Mouse (Mus musculus): ENCODE measurements around the gene Map3k3. TPM values are rescaled to one million over a fixed set of nuclear protein-coding genes. Genes with fewer than 3 reads are reported as not detected.
"Not testable (repeated sequence)": the region's sequence is repeated elsewhere in the genome, so short reads cannot be mapped to it uniquely, and the experiment has no call there.

The Map3k3 gene
- polyA plus RNA-seq, 1 experiment from 2014 or later: 20.7 TPM

GRCm38 (mm10) chr11:106194891-106195290, 110.5 kb downstream of the Map3k3 start:
- Histone ChIP-seq H3K4me3 (ENCODE audit: low read depth, low read length) (no peak overlapping the region), H3K4me1 (ENCODE audit: control insufficient read depth, insufficient read depth, low read length) (peaks cover 3% of the 10 kb centered on the region; the same call in 1 of the 2 replicates), H3K27ac (ENCODE audit: low read length) (no peak overlapping the region), H3K4me2 (replicated peaks; ENCODE audit: low read depth, low read length) (no peak overlapping the region), H3K36me3 (ENCODE audit: control insufficient read depth, insufficient read depth, low read length) (peaks cover 15% of the 10 kb centered on the region), H3K9me3 (ENCODE audit: control insufficient read depth, low read depth, low read length) (no peaks in the 10 kb centered on the region), H3K9ac (replicated peaks; ENCODE audit: low read depth, low read length) (no peak overlapping the region), H3K27me3 (ENCODE audit: control insufficient read depth, insufficient read depth, low read length) (no peaks in the 10 kb centered on the region)
- WGBS: 94% methylated on average over 7 of the region's 7 CpGs
- no peak for ATAC-seq (ENCODE audit: insufficient number of reproducible peaks, insufficient read depth, low FRiP score, low read depth)

- Histone ChIP-seq H3K4me1 (ENCODE audit: control insufficient read depth, insufficient read depth, low read length) (peaks cover 3% of the 10 kb centered on the region; the same call in 1 of the 2 replicates), H3K4me2 (replicated peaks; ENCODE audit: low read depth, low read length) (no peak overlapping the region), H3K9me3 (ENCODE audit: control insufficient read depth, low read depth, low read length) (no peaks in the 10 kb centered on the region), H3K9ac (replicated peaks; ENCODE audit: low read depth, low read length) (no peak overlapping the region), H3K4me3 (ENCODE audit: low read depth, low read length) (no peak overlapping the region), H3K27me3 (ENCODE audit: control insufficient read depth, insufficient read depth, low read length) (no peaks in the 10 kb centered on the region), H3K27ac (ENCODE audit: low read length) (no peak overlapping the region), H3K36me3 (ENCODE audit: control insufficient read depth, insufficient read depth, low read length) (peaks cover 15% of the 10 kb centered on the region)
- ATAC-seq (ENCODE audit: insufficient number of reproducible peaks, insufficient read depth, low FRiP score, low read depth): no peak
Observed at GRCm38 (mm10) chr11:106195341-106195740, 110.9 kb downstream of the Map3k3 start.

- WGBS: 74% methylated on average over 4 of the region's 4 CpGs
- H3K4me3 ChIP-seq (ENCODE audit: low read depth, low read length): no peak overlapping the region
- H3K27me3 ChIP-seq (ENCODE audit: control insufficient read depth, insufficient read depth, low read length): no peaks in the 10 kb centered on the region
- H3K36me3 ChIP-seq (ENCODE audit: control insufficient read depth, insufficient read depth, low read length): peaks cover 40% of the 10 kb centered on the region
- no peak overlapping the region for H3K27ac ChIP-seq (ENCODE audit: low read length)
- H3K4me1 ChIP-seq (ENCODE audit: control insufficient read depth, insufficient read depth, low read length): peaks cover 3% of the 10 kb centered on the region; the same call in 1 of the 2 replicates
- H3K4me2 ChIP-seq (replicated peaks; ENCODE audit: low read depth, low read length): no peak overlapping the region
- ATAC-seq (ENCODE audit: insufficient number of reproducible peaks, insufficient read depth, low FRiP score, low read depth): no peak
- H3K9me3 ChIP-seq (ENCODE audit: control insufficient read depth, low read depth, low read length): no peaks in the 10 kb centered on the region
- H3K9ac ChIP-seq (replicated peaks; ENCODE audit: low read depth, low read length): no peak overlapping the region
Observed at GRCm38 (mm10) chr11:106198277-106198676, 113.9 kb downstream of the Map3k3 start.

GRCm38 (mm10) chr11:106199997-106200396, 115.6 kb downstream of the Map3k3 start:
- WGBS: 91% methylated on average over 7 of the region's 7 CpGs
- not testable (repeated sequence) for H3K4me1 ChIP-seq (ENCODE audit: control insufficient read depth, insufficient read depth, low read length); H3K27me3 ChIP-seq (ENCODE audit: control insufficient read depth, insufficient read depth, low read length); H3K4me2 ChIP-seq (replicated peaks; ENCODE audit: low read depth, low read length); H3K9ac ChIP-seq (replicated peaks; ENCODE audit: low read depth, low read length); H3K4me3 ChIP-seq (ENCODE audit: low read depth, low read length); H3K9me3 ChIP-seq (ENCODE audit: control insufficient read depth, low read depth, low read length); H3K27ac ChIP-seq (ENCODE audit: low read length); ATAC-seq (ENCODE audit: insufficient number of reproducible peaks, insufficient read depth, low FRiP score, low read depth)
- peaks cover 54% of the 10 kb centered on the region for H3K36me3 ChIP-seq (ENCODE audit: control insufficient read depth, insufficient read depth, low read length)

- Histone ChIP-seq H3K9me3 (ENCODE audit: control insufficient read depth, low read depth, low read length) (no peaks in the 10 kb centered on the region), H3K9ac (replicated peaks; ENCODE audit: low read depth, low read length) (no peak overlapping the region)
Observed at GRCm38 (mm10) chr11:106200756-106201155, 116.3 kb downstream of the Map3k3 start.

GRCm38 (mm10) chr11:106201337-106202122, 117.1 kb downstream of the Map3k3 start:
- H3K4me1 ChIP-seq (ENCODE audit: control insufficient read depth, insufficient read depth, low read length): no peaks in the 10 kb centered on the region
- WGBS: 94% methylated on average over 19 of the region's 19 CpGs
- no peaks in the 10 kb centered on the region for H3K9me3 ChIP-seq (ENCODE audit: control insufficient read depth, low read depth, low read length)
- H3K36me3 ChIP-seq (ENCODE audit: control insufficient read depth, insufficient read depth, low read length): peaks cover 65% of the 10 kb centered on the region
- no peak overlapping the region for H3K4me2 ChIP-seq (replicated peaks; ENCODE audit: low read depth, low read length)
- H3K9ac ChIP-seq (replicated peaks; ENCODE audit: low read depth, low read length): no peak overlapping the region
- no peak for ATAC-seq (ENCODE audit: insufficient number of reproducible peaks, insufficient read depth, low FRiP score, low read depth)
- no peaks in the 10 kb centered on the region for H3K27me3 ChIP-seq (ENCODE audit: control insufficient read depth, insufficient read depth, low read length)
- H3K27ac ChIP-seq (ENCODE audit: low read length): no peak overlapping the region
- H3K4me3 ChIP-seq (ENCODE audit: low read depth, low read length): no peak overlapping the region

More at GRCm38 (mm10) chr11:106200756-106201155, 116.3 kb downstream of the Map3k3 start:
- Histone ChIP-seq H3K27ac (ENCODE audit: low read length) (no peak overlapping the region), H3K36me3 (ENCODE audit: control insufficient read depth, insufficient read depth, low read length) (peaks cover 60% of the 10 kb centered on the region), H3K27me3 (ENCODE audit: control insufficient read depth, insufficient read depth, low read length) (no peaks in the 10 kb centered on the region), H3K4me1 (ENCODE audit: control insufficient read depth, insufficient read depth, low read length) (no peaks in the 10 kb centered on the region), H3K4me3 (ENCODE audit: low read depth, low read length) (no peak overlapping the region), H3K4me2 (replicated peaks; ENCODE audit: low read depth, low read length) (no peak overlapping the region)
- 79% methylated on average over 6 of the region's 6 CpGs for WGBS
- ATAC-seq (ENCODE audit: insufficient number of reproducible peaks, insufficient read depth, low FRiP score, low read depth): no peak

- H3K27me3 ChIP-seq (ENCODE audit: control insufficient read depth, insufficient read depth, low read length): no peaks in the 10 kb centered on the region
- no peak for ATAC-seq (ENCODE audit: insufficient number of reproducible peaks, insufficient read depth, low FRiP score, low read depth)
- H3K4me2 ChIP-seq (replicated peaks; ENCODE audit: low read depth, low read length): no peak within 1 kb of the TSS
- no peaks in the 10 kb centered on the region for H3K9me3 ChIP-seq (ENCODE audit: control insufficient read depth, low read depth, low read length)
- no peaks in the 10 kb centered on the region for H3K4me1 ChIP-seq (ENCODE audit: control insufficient read depth, insufficient read depth, low read length)
- H3K4me3 ChIP-seq (ENCODE audit: low read depth, low read length): no peak within 1 kb of the TSS
- H3K27ac ChIP-seq (ENCODE audit: low read length): no peak within 1 kb of the TSS
- H3K36me3 ChIP-seq (ENCODE audit: control insufficient read depth, insufficient read depth, low read length): peaks cover 67% of the 10 kb centered on the region
- 85% methylated on average over 5 of the region's 5 CpGs for WGBS
- no peak within 1 kb of the TSS for H3K9ac ChIP-seq (replicated peaks; ENCODE audit: low read depth, low read length)
Observed at GRCm38 (mm10) chr11:106202123-106202465, 117.7 kb downstream of the Map3k3 start, which contains the start of gene Strada. Strada (minus strand) TSS chr11:106202168.
